7 mouse cellular contexts compared by ENCODE assay signal in the genomic region with DNA sequence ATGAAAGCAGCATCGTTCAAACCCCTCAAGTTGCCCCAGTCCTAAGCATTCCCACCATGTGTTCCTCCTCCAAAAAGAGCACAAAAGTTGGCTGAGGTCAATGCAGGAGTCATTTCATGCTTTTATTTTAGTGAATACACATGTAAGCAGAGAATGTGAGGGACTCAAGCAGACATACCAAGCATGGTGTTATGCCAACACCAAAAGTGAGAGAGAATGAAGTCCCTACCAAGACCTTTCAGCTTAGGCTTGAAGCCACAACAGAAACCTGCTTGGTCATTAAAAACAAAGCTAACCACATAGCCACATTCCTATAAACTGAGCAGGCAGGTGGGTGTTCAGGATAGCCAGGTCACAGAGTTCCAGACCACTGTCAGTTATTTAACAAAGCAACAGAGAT. TPM values are rescaled to one million over a fixed set of nuclear protein-coding genes. Genes with fewer than 3 reads are reported as not detected.
DNase-seq lines count a peak whose midpoint lies in the region; ATAC-seq and TF ChIP-seq lines count a peak whose summit lies in the region.

No protein-coding gene starts in this region.

- H3K4me2 ChIP-seq in kidney, postnatal 0 days (ENCODE audit: low read length): peak overlapping the region; percentile 29; the same call in 1 of the 2 replicates
- peak overlapping the region; percentile 11; the same call in 1 of the 2 replicates for H3K4me2 ChIP-seq in liver, embryonic 13.5 days

- H3K36me3 ChIP-seq in kidney, postnatal 0 days (ENCODE audit: insufficient read depth, low read length): peaks cover 22% of the 10 kb centered on the region; the same call in 1 of the 2 replicates
- peaks cover 85% of the 10 kb centered on the region for H3K36me3 ChIP-seq in liver, embryonic 13.5 days

- ATAC-seq in kidney, postnatal 0 days (replicated peaks; ENCODE audit: low FRiP score, low read depth): no peak
- no peak for ATAC-seq in liver, embryonic 13.5 days (ENCODE audit: low read depth)

- no peak for TF ChIP-seq CTCF in kidney, postnatal 0 days (IDR thresholded peaks at IDR 0.05; ENCODE audit: low read depth)

- H3K9me3 ChIP-seq in kidney, postnatal 0 days (replicated peaks; ENCODE audit: low read length): no peaks in the 10 kb centered on the region
- no peaks in the 10 kb centered on the region for H3K9me3 ChIP-seq in liver, embryonic 13.5 days (replicated peaks)

- no peak for DNase-seq in kidney, postnatal 0 days (ENCODE audit: low spot score)
- no peak for DNase-seq in kidney, postnatal 10 days
- DNase-seq in CD4-positive helper T cell, adult 2 months (ENCODE audit: low read depth, low spot score): peak; percentile 32
- DNase-seq in Muller cell, postnatal 12 days (ENCODE audit: inconsistent ontology term): peak; percentile 67
- no peak for DNase-seq in liver, embryonic 13.5 days
- DNase-seq in left cerebral cortex, adult 8-10 months (ENCODE audit: low spot score in 2 of 2): no peak
- DNase-seq in retina, postnatal 1 day: no peak

- H3K27me3 ChIP-seq in kidney, postnatal 0 days (ENCODE audit: insufficient read depth, low read length): no peaks in the 10 kb centered on the region
- H3K27me3 ChIP-seq in liver, embryonic 13.5 days: no peaks in the 10 kb centered on the region

- peak overlapping the region; percentile 87 for H3K27ac ChIP-seq in kidney, postnatal 0 days
- peak overlapping the region; percentile 60 for H3K27ac ChIP-seq in liver, embryonic 13.5 days

- peaks cover 21% of the 10 kb centered on the region for H3K4me1 ChIP-seq in kidney, postnatal 0 days (replicated peaks; ENCODE audit: insufficient read depth, low read length)
- peaks cover 73% of the 10 kb centered on the region for H3K4me1 ChIP-seq in liver, embryonic 13.5 days (replicated peaks)

- no peak overlapping the region for H3K9ac ChIP-seq in kidney, postnatal 0 days (ENCODE audit: low read depth, low read length)
- no peak overlapping the region; the same call in 1 of the 2 replicates for H3K9ac ChIP-seq in liver, embryonic 13.5 days

- 45% methylated on average over 1 of the region's 1 CpGs for WGBS in kidney, postnatal 0 days
- WGBS in liver, embryonic 13.5 days (ENCODE audit: insufficient replicate concordance): 16% methylated on average over 1 of the region's 1 CpGs

- no peak overlapping the region for H3K4me3 ChIP-seq in kidney, postnatal 0 days (replicated peaks; ENCODE audit: low read depth, low read length)
- H3K4me3 ChIP-seq in liver, embryonic 13.5 days (replicated peaks): no peak overlapping the region

RNA-seq across cellular contexts. Expression of gene Pigv, which starts 35.0 kb away (rescaled TPM):
- 19.1 and 19.7 TPM in 2 replicates for polyA plus RNA-seq in kidney, postnatal 0 days (2015; fragmentation: Nextera tagmentation; extraction: Ambion mirVana)
- 5.8 and 7.3 TPM in 2 replicates for polyA plus RNA-seq in liver, embryonic 13.5 days (2015; fragmentation: Nextera tagmentation; extraction: Ambion mirVana)
- total RNA-seq in left cerebral cortex, adult 8-10 months (2022): 10 to 100 TPM in 2 of 4 experiments, 1 to 10 TPM in 2; 8.4 to 10.9 (median 9.9) TPM

RNA-seq across cellular contexts. Expression of gene Arid1a, which starts 49.1 kb away (rescaled TPM):
- polyA plus RNA-seq in kidney, postnatal 0 days (2015; fragmentation: Nextera tagmentation; extraction: Ambion mirVana): 17.9 and 19.3 TPM in 2 replicates
- polyA plus RNA-seq in liver, embryonic 13.5 days (2015; fragmentation: Nextera tagmentation; extraction: Ambion mirVana): 8.0 and 9.0 TPM in 2 replicates
- total RNA-seq in left cerebral cortex, adult 8-10 months (2022): 10 to 100 TPM; 86.3 to 93.9 (median 90.7) TPM

RNA-seq across cellular contexts. Expression of gene Zdhhc18, which starts 57.5 kb away (rescaled TPM):
- polyA plus RNA-seq in kidney, postnatal 0 days (2015; fragmentation: Nextera tagmentation; extraction: Ambion mirVana): 3.7 and 7.1 TPM in 2 replicates
- 1.0 and 1.1 TPM in 2 replicates for polyA plus RNA-seq in liver, embryonic 13.5 days (2015; fragmentation: Nextera tagmentation; extraction: Ambion mirVana)
- total RNA-seq in left cerebral cortex, adult 8-10 months (2022): 10 to 100 TPM; 33.8 to 57.7 (median 44.6) TPM

Comparison
In these comparisons a context has a peak if more than half of its experiments do, and no peak if none do; other contexts are left out.
1. DNase-seq: peak in CD4-positive helper T cell, adult 2 months (single experiment) and Muller cell, postnatal 12 days (single experiment); none in kidney, postnatal 0 days (single experiment), kidney, postnatal 10 days (single experiment), liver, embryonic 13.5 days (single experiment), left cerebral cortex, adult 8-10 months (0 of 2) and retina, postnatal 1 day (single experiment).